Mouse (Mus musculus): ENCODE data around the gene Tlcd1. TPM values are rescaled to one million over a fixed set of nuclear protein-coding genes. Genes with fewer than 3 reads are reported as not detected.

Tlcd1 gene
- total and polyA plus RNA-seq, 3 experiments: 23.3 to 28.3 TPM; not detected in 1

GRCm38 (mm10) chr11:78146168-78146567 is 30.3 kb upstream of the Tlcd1 start:
- H3K4me3 ChIP-seq (ENCODE audit: control insufficient read depth in 1 of 2, insufficient read depth in 1 of 2, low read depth in 2 of 2, low read length in 2 of 2): no peak overlapping the region
- DNase-seq (ENCODE audit: low read depth, low spot score): no peak
- peaks cover under 1 to 5% of the 10 kb centered on the region in 2 experiments for H3K4me1 ChIP-seq (ENCODE audit: control insufficient read depth in 1 of 2, insufficient read depth in 2 of 2, low read length in 2 of 2)
- peak in 2 of 3 experiments; percentile 32 to 41; a peak in 5 of 6 replicates for TF ChIP-seq CTCF (IDR thresholded peaks at IDR 0.05 in 2 of 3, conservative IDR thresholded peaks at IDR 0.05 in 1 of 3; ENCODE audit: control insufficient read depth in 1 of 3, insufficient read depth in 1 of 3, low read depth in 2 of 3, low read length in 3 of 3, poor library complexity in 1 of 3, severe bottlenecking in 1 of 3)
- TF ChIP-seq E2F4 (IDR thresholded peaks at IDR 0.05; ENCODE audit: borderline replicate concordance, low read depth, low read length): no peak
- peak; percentile 19; the same call in 1 of the 2 replicates for TF ChIP-seq SMC3 (IDR thresholded peaks at IDR 0.05; ENCODE audit: low read depth, low read length)
- no peaks in the 10 kb centered on the region for H3K9me3 ChIP-seq (replicated peaks; ENCODE audit: insufficient read depth, low read length)
- peaks cover 1 to 2% of the 10 kb centered on the region in 2 experiments for H3K36me3 ChIP-seq (ENCODE audit: control insufficient read depth in 1 of 2, insufficient read depth in 2 of 2, low read length in 2 of 2)
- H3K27me3 ChIP-seq (ENCODE audit: control insufficient read depth in 1 of 2, insufficient read depth in 2 of 2, low read length in 2 of 2): no peaks in the 10 kb centered on the region
- no peak overlapping the region for H3K9ac ChIP-seq (ENCODE audit: control insufficient read depth, low read depth, low read length, poor library complexity, severe bottlenecking)
- no peak overlapping the region for H3K27ac ChIP-seq (ENCODE audit: control insufficient read depth, low read depth, low read length)
- H3K79me2 ChIP-seq (ENCODE audit: control insufficient read depth, insufficient read depth, low read length, poor library complexity): no peaks in the 10 kb centered on the region; the same call in 1 of the 2 replicates

GRCm38 (mm10) chr11:78146707-78147543 is 29.6 kb upstream of the Tlcd1 start:
- H3K79me2 ChIP-seq (ENCODE audit: control insufficient read depth, insufficient read depth, low read length, poor library complexity): no peaks in the 10 kb centered on the region
- peaks cover 0 to 1% of the 10 kb centered on the region in 2 experiments; a peak in 2 of 4 replicates for H3K36me3 ChIP-seq (ENCODE audit: control insufficient read depth in 1 of 2, insufficient read depth in 2 of 2, low read length in 2 of 2)
- H3K4me3 ChIP-seq (ENCODE audit: control insufficient read depth in 1 of 2, insufficient read depth in 1 of 2, low read depth in 2 of 2, low read length in 2 of 2): no peak overlapping the region
- no peaks in the 10 kb centered on the region for H3K9me3 ChIP-seq (replicated peaks; ENCODE audit: insufficient read depth, low read length)
- H3K27ac ChIP-seq (ENCODE audit: control insufficient read depth, low read depth, low read length): no peak overlapping the region
- TF ChIP-seq MXI1 (IDR thresholded peaks at IDR 0.05; ENCODE audit: low read depth, low read length): no peak
- TF ChIP-seq KAT2A (conservative IDR thresholded peaks at IDR 0.05; ENCODE audit: low read depth, low read length): no peak
- TF ChIP-seq NELFE (IDR thresholded peaks at IDR 0.05; ENCODE audit: low read depth, low read length): no peak
- no peak for TF ChIP-seq EP300 (IDR thresholded peaks at IDR 0.05; ENCODE audit: low read depth in 1 of 2, low read length in 2 of 2)
- TF ChIP-seq USF2 (IDR thresholded peaks at IDR 0.05; ENCODE audit: borderline replicate concordance in 1 of 2, insufficient read depth in 1 of 2, low read depth in 1 of 2, low read length in 2 of 2): no peak
- TF ChIP-seq TBP (IDR thresholded peaks at IDR 0.05; ENCODE audit: low read depth, low read length): no peak
- no peak for TF ChIP-seq NRF1 (IDR thresholded peaks at IDR 0.05; ENCODE audit: insufficient read depth, low read depth, low read length, poor library complexity, severe bottlenecking)
- TF ChIP-seq BHLHE40 (IDR thresholded peaks at IDR 0.05; ENCODE audit: borderline replicate concordance, low read depth, low read length): no peak
- no peak for TF ChIP-seq MAZ (IDR thresholded peaks at IDR 0.05; ENCODE audit: low read depth, low read length)
- TF ChIP-seq ZC3H11A (IDR thresholded peaks at IDR 0.05; ENCODE audit: low read depth, low read length): no peak
- TF ChIP-seq CHD2 (IDR thresholded peaks at IDR 0.05; ENCODE audit: low read length): no peak
- no peak for TF ChIP-seq GATA1 (IDR thresholded peaks at IDR 0.05; ENCODE audit: low read depth, low read length)
- no peak for TF ChIP-seq E2F4 (IDR thresholded peaks at IDR 0.05; ENCODE audit: borderline replicate concordance, low read depth, low read length)
- TF ChIP-seq ZKSCAN1 (IDR thresholded peaks at IDR 0.05; ENCODE audit: low read depth, low read length): no peak
- TF ChIP-seq SMC3 (IDR thresholded peaks at IDR 0.05; ENCODE audit: low read depth, low read length): no peak
- TF ChIP-seq MAFK (IDR thresholded peaks at IDR 0.05; ENCODE audit: borderline replicate concordance, low read depth, low read length): no peak
- TF ChIP-seq POLR2AphosphoS5 (IDR thresholded peaks at IDR 0.05; ENCODE audit: borderline replicate concordance, low read depth, low read length): no peak
- H3K9ac ChIP-seq (ENCODE audit: control insufficient read depth, low read depth, low read length, poor library complexity, severe bottlenecking): no peak overlapping the region
- no peak for DNase-seq (ENCODE audit: low read depth, low spot score)
- no peaks in the 10 kb centered on the region for H3K27me3 ChIP-seq (ENCODE audit: control insufficient read depth in 1 of 2, insufficient read depth in 2 of 2, low read length in 2 of 2)
- H3K4me1 ChIP-seq (ENCODE audit: control insufficient read depth in 1 of 2, insufficient read depth in 2 of 2, low read length in 2 of 2): no peaks in the 10 kb centered on the region

Data from MEL (cell line).